Mouse (Mus musculus) heart, adult 2 months (tissue): ENCODE results near the gene Hist1h2bh. TPM values are rescaled to one million over a fixed set of nuclear protein-coding genes. Genes with fewer than 3 reads are reported as not detected.
A peak's percentile ranks its signal among the peaks of the same experiment; 100 is the strongest.

Experiments used
- DNase-seq, 2 experiments: peaks; one replicate each; pipeline ENCODE4 v3.0.0; 2021
- H3K27ac ChIP-seq: fragments of 200-600 bp; 2 replicates; pipeline ENCODE4 v1.8.1; 2022
- H3K27me3 ChIP-seq: fragments of 200-500 bp; 2 replicates; pipeline ENCODE4 v1.6.1; 2012; ENCODE audit warnings: mild to moderate bottlenecking, low read length, inconsistent platforms, mixed read lengths; ENCODE audit not compliant: control insufficient read depth, insufficient read depth
- H3K36me3 ChIP-seq: fragments of 200-500 bp; 2 replicates; pipeline ENCODE4 v1.6.1; 2012; ENCODE audit warnings: low read length, inconsistent platforms; ENCODE audit not compliant: control insufficient read depth, insufficient read depth
- H3K4me1 ChIP-seq: fragments of 200-500 bp; 2 replicates; pipeline ENCODE4 v1.6.1; 2011; ENCODE audit warnings: low read length; ENCODE audit not compliant: control insufficient read depth, insufficient read depth
- H3K4me3 ChIP-seq: fragments of 200-600 bp; 2 replicates; pipeline ENCODE4 v1.8.1; 2022
- H3K79me2 ChIP-seq: fragments of 200-500 bp; replicated peaks from 2 replicates; pipeline ENCODE4 v1.6.1; 2012; ENCODE audit warnings: mild to moderate bottlenecking, inconsistent platforms, low read length, moderate library complexity, mixed read lengths; ENCODE audit not compliant: control insufficient read depth, insufficient read depth
- H3K9ac ChIP-seq: fragments of 200-500 bp; 2 replicates; pipeline ENCODE4 v1.6.1; 2012; ENCODE audit warnings: low read depth, mild to moderate bottlenecking, control low read depth, inconsistent platforms, low read length, mixed read lengths
- CTCF ChIP-seq: fragments of 200-600 bp; IDR thresholded peaks from 2 replicates; pipeline ENCODE4 v1.8.1; 2022; ENCODE audit warnings: antibody characterized with exemption, mild to moderate bottlenecking, moderate library complexity
- EP300 ChIP-seq: fragments of 200-500 bp; IDR thresholded peaks from 2 replicates; pipeline ENCODE4 v1.6.1; 2011; ENCODE audit warnings: low read depth, low read length, control low read depth; ENCODE audit not compliant: insufficient read depth
- POLR2A ChIP-seq: fragments of 200-500 bp; IDR thresholded peaks from 2 replicates; pipeline ENCODE4 v1.6.1; 2011; ENCODE audit warnings: mild to moderate bottlenecking, low read depth, low read length, control low read depth; ENCODE audit not compliant: insufficient read depth
- WGBS: fragments of 180-500 bp; shearing (Covaris S2); methylation state at CpG from one replicate; pipeline ENCODE4 v1.1.7; 2018; 5-methylcytosine and 5-hydroxymethylcytosine counted together
- intact Hi-C: fragments of 180-260 bp; cut with DNase I; formaldehyde crosslinking; loops from one replicate; pipeline ENCODE4 v1.15.1; 2025
- polyA plus RNA-seq: library from polyadenylated mRNA; depleted of rRNA; stranded (reverse); fragments of >200 nt; gene quantifications from 2 replicates; pipeline ENCODE4 v1.2.3, GENCODE M21; 2012
- total RNA-seq, 2 experiments: library from RNA; stranded (reverse); gene quantifications; 2 replicates each; pipeline ENCODE4 v1.2.3; 2021

Gene Hist1h2bh
- total and polyA plus RNA-seq, 3 experiments, result 0.29 to 1.2 (median 1.1) TPM

DNA sequence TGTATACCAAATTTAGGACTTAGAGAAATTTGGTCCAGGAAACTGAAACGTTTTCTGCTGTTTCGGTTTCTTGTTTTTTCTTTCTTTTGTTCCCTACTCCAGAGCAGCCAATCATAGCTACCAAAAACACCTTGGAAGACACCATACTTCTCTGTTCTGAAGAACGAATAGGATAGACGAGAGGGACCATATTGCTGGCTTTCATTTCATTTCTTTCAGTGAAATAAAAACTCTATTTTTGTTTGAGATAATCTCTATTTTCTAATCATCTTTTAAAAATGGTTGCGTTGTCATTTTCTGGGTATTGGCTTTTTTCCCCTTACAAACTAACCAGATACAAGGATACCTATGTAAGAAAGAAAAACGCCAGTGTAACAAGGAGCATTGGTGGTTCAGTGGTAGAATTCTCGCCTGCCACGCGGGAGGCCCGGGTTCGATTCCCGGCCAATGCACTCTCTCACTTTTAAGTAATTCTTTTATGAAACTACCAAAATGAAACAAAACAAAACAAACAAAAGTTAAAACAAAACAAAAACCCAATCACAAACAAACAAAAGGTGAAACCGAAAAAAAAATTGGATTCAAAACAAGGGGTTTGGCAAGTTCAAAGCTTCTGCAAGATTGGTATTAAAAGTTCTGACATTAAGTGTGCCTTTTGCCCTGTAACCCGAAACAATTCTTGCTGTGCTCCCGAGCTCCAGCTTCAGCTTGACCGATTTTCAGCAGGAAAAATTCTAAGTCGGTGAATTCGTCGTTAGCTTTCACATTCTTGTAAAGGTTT lies 26.2 kb downstream of the Hist1h2bh start:
- peak overlapping the region; percentile 76 for H3K27ac ChIP-seq
- WGBS, result under 1% methylated on average over 19 of the region's 19 CpGs
- intact Hi-C loops, result loop anchor here (2.0 to 5.0 kb wide), 2 partner anchors 64 to 150 kb away; partner anchors contain the start of gene Zfp322a
- no peaks in the 10 kb centered on the region; the same call in 1 of the 2 replicates for H3K4me1 ChIP-seq
- H3K36me3 ChIP-seq, result no peaks in the 10 kb centered on the region
- H3K4me3 ChIP-seq, result peak overlapping the region; percentile 53
- H3K27me3 ChIP-seq, result no peaks in the 10 kb centered on the region
- TF ChIP-seq POLR2A (no peak), EP300 (0 out of 2 replicates have a peak, but pooled peaks have one; percentile 65)
- DNase-seq, result peak; percentile 78 to 86
- H3K9ac ChIP-seq, result peak overlapping the region; percentile 73
- H3K79me2 ChIP-seq, result no peaks in the 10 kb centered on the region

GRCm38 (mm10) chr13:23515826-23516620 lies 27.2 kb downstream of the Hist1h2bh start:
- DNase-seq, result no peak
- intact Hi-C loops, result loop anchor here (2.0 to 5.0 kb wide), 2 partner anchors 63 to 149 kb away; partner anchors contain the start of gene Zfp322a
- 64% methylated on average over 15 of the region's 15 CpGs for WGBS
- Histone ChIP-seq H3K27ac (no peak overlapping the region), H3K4me1 (no peaks in the 10 kb centered on the region; the same call in 1 of the 2 replicates), H3K9ac (no peak overlapping the region), H3K36me3 (no peaks in the 10 kb centered on the region), H3K4me3 (peak overlapping the region; percentile 53; the same call in 1 of the 2 replicates), H3K27me3 (no peaks in the 10 kb centered on the region), H3K79me2 (no peaks in the 10 kb centered on the region)
- TF ChIP-seq POLR2A, result no peak

DNA sequence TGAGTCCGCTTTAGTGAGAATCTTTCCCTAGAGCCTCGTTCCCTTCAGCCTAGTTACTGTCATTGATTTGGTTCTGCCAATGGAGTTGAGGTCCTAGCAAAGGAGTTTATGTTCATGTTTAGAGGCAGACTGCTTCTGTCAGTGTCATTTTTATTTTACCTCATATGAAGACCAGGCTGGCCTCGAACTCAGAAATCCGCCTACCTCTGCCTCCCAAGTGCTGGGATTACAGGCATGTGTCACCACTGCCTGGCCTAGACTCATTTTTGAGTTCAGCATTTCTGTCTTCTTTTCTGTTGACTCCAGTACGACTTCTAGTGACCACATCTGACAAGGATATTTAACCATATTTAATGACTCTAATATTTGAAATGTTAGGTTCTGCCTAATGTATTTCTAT lies 27.9 kb downstream of the Hist1h2bh start:
- no peaks in the 10 kb centered on the region for H3K36me3 ChIP-seq
- H3K9ac ChIP-seq, result no peak overlapping the region
- TF ChIP-seq POLR2A (no peak), EP300 (no peak), CTCF (no peak)
- no peak for DNase-seq
- no peaks in the 10 kb centered on the region for H3K27me3 ChIP-seq
- no peaks in the 10 kb centered on the region; the same call in 1 of the 2 replicates for H3K4me1 ChIP-seq
- H3K27ac ChIP-seq, result no peak overlapping the region
- 84% methylated on average over 5 of the region's 5 CpGs for WGBS
- no peaks in the 10 kb centered on the region for H3K79me2 ChIP-seq
- intact Hi-C loops, result loop anchor here (5.0 kb wide), 1 partner anchor 148 kb away; the partner anchor contains the start of gene Zfp322a
- no peak overlapping the region for H3K4me3 ChIP-seq

DNA sequence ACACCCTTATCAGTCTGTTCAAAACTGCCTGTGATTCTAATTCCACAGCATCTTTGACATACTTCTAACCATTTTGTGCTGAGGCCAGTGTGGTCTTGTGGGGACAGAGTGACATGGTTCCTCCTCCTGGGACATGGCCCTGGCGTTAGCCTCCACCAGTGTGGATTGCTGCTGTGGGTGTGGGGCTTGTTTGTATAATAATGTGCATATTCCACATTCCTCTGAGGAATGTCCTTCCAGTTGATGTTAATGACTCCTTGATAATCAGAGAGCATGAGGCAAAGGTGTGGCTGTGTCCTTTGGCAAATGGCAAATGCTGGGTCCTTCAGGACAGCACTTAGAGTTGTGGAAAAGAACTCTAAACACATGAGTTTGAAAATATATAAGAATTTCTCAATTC lies 29.7 kb downstream of the Hist1h2bh start:
- 81% methylated on average over 1 of the region's 1 CpGs for WGBS
- intact Hi-C loops, result no loop called here
- H3K27me3 ChIP-seq, result no peaks in the 10 kb centered on the region
- no peak for DNase-seq
- no peaks in the 10 kb centered on the region for H3K36me3 ChIP-seq
- no peaks in the 10 kb centered on the region for H3K4me1 ChIP-seq
- H3K27ac ChIP-seq, result no peak overlapping the region
- H3K79me2 ChIP-seq, result no peaks in the 10 kb centered on the region
- no peak overlapping the region for H3K9ac ChIP-seq
- TF ChIP-seq EP300, result no peak
- TF ChIP-seq POLR2A, result no peak
- no peak for TF ChIP-seq CTCF
- no peak overlapping the region for H3K4me3 ChIP-seq

- intact Hi-C loops, result no loop called here
- no peak overlapping the region for H3K27ac ChIP-seq
- no peaks in the 10 kb centered on the region for H3K27me3 ChIP-seq
- TF ChIP-seq POLR2A (no peak), EP300 (no peak), CTCF (no peak)
- H3K79me2 ChIP-seq, result no peaks in the 10 kb centered on the region
- 28% methylated on average over 1 of the region's 1 CpGs for whole genome bisulfite sequencing
- H3K9ac ChIP-seq, result no peak overlapping the region
- no peak overlapping the region for H3K4me3 ChIP-seq
- H3K36me3 ChIP-seq, result no peaks in the 10 kb centered on the region
- DNase-seq, result no peak
- no peaks in the 10 kb centered on the region for H3K4me1 ChIP-seq
These were observed 33.1 kb downstream of the Hist1h2bh start for GRCm38 (mm10) chr13:23510127-23510526.
